Mouse (Mus musculus): ENCODE data around the gene Per1.

Gene Per1

DNA sequence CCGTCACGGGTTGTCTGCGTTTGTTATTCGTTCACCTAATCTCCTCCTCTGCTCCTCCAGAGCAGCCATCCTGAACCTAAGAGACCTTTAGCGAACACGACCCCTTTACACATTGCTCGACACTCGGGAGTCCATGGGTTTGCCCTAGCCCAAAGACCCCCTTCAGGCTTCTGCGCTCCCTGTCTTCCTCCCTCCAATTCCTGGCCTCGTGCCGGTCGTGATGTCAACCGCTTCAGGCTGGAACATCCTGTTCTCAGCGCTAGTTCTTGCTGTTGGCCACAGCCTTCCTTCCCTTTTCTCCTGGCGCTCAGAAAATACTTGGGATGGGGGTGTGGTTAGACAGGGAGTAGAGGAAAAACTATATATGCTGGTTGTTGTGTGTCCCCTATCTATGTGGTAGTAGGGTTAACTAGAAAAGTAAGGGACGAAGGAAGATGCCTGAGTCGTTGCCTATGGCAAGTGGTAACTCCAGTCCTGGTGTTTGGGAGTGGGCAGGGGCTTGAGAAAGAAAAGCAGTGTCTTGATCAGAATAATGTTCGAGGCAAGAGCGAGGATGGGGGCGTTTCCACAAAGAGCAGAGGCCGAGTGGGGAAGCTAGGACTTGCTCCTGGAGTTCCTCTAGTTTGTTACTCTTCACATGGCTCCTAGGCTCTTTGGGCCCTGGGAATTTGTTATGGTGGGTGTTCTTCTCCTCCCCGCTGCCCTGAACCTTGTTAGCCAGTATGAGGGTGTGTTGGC is 4.3 kb downstream of the Per1 start:
- no peak for DNase-seq (ENCODE audit: low spot score in 2 of 2)

DNA sequence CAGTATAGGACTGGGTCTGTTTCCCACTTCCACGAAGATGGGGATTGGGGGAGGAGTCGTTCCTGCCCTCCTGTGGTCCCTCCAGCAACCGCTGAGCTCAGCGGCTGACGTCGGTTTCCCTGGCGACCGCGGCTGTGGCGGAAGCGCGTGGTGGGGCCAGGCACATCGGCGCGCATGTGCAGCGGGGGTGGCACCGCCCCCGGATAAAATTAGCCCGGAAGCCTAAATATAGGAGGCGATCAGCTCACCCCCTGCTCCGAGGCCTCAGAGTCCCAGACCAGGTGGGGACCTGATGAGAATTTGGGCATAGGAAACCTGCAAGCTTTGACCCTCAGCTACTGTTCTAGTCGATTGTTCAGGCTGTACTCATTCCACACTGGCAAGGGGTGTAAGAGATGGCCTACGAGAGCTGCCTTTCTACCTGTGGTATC is 4.9 kb downstream of the Per1 start:
- peak; percentile 88 to 91 for DNase-seq (ENCODE audit: low spot score in 2 of 2)

DNA sequence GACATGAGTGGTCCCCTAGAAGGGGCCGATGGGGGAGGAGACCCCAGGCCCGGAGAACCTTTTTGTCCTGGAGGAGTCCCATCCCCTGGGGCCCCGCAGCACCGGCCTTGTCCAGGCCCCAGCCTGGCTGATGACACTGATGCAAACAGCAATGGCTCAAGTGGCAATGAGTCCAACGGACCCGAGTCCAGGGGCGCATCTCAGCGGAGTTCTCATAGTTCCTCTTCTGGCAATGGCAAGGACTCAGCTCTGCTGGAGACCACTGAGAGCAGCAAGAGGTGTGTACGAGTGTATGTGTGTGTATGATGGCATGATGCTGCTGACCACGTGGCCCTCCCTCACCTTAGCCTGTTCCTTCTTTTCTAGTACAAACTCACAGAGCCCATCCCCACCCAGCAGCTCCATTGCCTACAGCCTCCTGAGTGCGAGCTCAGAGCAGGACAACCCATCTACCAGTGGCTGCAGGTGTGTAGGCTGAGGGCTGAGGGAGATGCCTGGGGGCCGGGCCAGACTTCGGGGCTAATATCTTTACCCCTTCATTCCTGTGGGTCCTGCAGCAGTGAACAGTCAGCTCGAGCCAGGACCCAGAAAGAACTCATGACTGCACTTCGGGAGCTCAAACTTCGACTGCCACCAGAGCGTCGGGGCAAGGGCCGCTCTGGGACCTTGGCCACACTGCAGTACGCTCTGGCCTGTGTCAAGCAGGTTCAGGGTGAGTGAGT is 5.8 kb downstream of the Per1 start:
- no peak for DNase-seq (ENCODE audit: low spot score in 2 of 2)

DNA sequence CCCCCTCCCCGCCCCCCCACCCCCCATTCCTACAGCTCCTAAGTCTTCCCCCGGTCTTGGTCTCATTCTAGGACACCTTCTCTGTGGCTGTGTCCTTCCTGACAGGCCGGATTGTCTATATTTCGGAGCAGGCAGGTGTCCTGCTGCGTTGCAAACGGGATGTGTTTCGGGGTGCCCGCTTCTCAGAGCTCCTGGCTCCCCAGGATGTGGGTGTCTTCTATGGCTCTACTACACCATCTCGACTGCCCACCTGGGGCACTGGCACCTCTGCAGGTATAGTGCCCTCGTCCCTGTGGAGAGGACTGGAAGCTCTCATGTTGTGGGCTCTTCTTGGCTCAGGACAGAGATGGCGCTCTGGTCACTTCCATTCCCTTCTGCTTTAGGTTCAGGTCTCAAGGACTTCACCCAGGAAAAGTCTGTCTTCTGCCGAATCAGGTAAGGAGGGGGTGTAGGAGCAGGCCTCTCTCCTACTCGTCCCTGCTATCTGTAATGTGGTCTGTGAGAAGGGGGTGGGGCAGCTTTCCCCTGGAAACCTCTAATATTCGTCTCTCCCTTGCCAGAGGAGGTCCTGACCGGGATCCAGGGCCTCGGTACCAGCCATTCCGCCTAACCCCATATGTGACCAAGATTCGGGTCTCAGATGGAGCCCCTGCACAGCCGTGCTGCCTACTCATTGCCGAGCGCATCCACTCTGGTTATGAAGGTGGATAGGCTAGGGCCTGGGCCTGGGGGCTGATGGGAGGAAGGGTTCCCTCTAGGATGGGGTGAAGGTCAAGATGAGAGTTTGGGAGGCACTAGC is 6.8 kb downstream of the Per1 start:
- no peak for DNase-seq (ENCODE audit: low spot score in 2 of 2)

DNA sequence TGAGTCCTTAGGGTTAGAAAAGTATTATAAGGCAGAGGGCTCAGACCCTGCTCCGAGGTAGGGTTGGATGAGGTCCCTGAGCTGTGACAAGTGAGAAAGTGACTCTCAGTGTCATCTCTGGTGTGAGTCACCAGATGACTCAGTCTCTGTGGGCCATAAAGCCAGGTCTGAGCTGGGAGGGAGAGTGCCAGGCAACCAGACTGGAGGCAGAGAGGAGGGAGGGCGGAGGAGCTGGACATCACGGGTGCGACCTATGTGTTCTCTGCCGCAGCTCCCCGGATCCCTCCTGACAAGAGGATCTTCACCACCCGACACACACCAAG is 7.3 kb downstream of the Per1 start:
- no peak for DNase-seq (ENCODE audit: low spot score in 2 of 2)

DNA sequence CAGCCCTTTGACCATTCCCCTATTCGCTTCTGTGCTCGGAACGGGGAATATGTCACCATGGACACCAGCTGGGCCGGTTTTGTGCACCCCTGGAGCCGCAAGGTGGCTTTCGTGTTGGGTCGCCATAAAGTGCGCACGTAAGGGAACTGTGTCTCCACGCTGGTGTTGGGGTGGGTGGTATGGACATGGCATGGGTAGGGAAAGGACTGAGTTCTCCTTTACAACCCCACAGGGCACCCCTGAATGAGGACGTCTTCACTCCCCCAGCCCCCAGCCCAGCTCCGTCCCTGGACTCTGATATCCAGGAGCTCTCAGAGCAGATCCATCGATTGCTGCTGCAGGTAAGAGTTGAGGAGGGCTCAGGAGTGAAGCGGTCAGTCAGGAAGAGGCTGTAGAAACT is 8.1 kb downstream of the Per1 start:
- no peak for DNase-seq (ENCODE audit: low spot score in 2 of 2)

DNA sequence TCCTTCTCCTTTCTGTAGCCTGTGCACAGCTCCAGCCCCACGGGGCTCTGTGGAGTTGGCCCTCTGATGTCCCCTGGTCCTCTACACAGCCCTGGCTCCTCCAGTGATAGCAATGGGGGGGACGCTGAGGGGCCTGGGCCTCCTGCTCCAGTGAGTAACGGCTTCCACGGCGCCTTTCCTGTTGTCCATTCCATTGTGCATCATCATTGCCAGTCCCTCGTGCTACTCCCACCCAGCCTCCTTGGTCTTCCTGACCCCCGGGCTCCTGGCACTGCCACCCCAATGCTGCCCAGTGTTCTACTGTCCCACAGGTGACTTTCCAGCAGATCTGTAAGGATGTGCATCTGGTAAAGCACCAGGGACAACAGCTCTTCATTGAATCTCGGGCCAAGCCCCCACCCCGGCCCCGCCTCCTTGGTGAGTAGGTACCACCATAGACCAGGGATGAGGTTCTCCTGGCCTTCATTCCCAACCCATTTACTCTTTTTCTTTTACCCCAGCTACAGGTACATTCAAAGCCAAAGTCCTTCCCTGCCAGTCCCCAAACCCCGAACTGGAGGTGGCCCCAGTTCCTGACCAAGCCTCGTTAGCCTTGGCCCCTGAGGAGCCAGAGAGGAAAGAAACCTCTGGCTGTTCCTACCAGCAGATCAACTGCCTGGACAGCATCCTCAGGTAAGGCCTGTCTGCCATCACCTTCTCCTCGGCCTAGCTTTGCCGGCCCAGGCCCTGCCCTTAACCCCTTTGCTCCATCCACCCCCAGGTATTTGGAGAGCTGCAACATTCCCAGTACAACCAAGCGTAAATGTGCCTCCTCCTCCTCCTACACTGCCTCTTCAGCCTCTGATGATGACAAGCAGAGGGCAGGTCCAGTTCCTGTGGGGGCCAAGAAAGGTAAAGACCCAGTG is 8.8 kb downstream of the Per1 start:
- DNase-seq (ENCODE audit: low spot score in 2 of 2) = no peak

DNA sequence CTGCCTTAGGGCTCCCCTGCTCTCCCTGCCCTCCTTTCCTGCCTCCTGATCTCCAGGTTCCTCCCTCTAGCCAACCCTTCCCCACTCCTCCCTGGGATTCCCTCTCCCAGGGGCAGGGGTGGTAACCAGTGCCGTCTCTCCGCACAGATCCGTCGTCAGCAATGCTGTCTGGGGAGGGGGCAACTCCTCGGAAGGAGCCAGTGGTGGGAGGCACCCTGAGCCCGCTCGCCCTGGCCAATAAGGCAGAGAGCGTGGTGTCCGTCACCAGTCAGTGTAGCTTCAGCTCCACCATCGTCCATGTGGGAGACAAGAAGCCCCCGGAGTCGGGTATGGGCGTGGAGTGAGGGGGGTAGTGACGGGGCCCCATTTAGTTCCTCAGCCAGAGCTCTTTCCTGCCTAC is 9.5 kb downstream of the Per1 start:
- no peak for DNase-seq (ENCODE audit: low spot score in 2 of 2)

DNA sequence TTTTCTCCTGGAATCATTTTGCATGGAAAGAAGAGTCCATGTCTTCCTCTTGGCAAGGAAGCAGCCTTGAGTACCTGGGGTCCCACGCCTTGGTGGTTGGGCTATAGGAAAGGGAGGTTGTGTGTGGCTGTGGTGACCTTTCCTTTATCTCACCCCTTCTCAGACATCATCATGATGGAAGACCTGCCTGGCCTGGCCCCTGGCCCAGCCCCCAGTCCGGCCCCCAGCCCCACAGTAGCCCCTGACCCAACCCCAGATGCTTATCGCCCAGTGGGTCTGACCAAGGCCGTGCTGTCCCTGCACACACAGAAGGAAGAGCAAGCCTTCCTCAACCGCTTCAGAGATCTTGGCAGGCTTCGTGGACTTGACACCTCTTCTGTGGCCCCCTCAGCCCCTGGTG is 10.2 kb downstream of the Per1 start:
- no peak for DNase-seq (ENCODE audit: low spot score in 2 of 2)

DNA sequence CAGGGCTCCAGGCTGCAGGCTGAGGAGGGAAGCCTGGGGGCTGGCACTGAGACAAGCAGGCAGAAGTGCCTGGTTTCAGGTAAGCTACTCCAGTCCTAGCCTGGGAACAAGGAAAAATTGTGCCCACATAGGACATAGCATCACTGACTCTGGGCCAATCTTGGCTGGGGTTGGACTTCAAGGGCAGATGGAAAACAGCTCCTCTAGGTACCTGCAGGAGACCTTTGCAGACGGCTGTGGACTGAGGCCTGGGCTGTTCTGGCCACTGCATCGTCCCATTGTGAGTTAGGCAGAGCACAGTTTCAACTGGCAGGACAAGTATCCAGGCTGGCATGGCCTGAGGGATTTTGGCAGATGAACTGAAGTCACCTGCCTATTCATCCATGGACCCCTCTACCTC is 10.8 kb downstream of the Per1 start:
- no peak for DNase-seq (ENCODE audit: low spot score in 2 of 2)

DNA sequence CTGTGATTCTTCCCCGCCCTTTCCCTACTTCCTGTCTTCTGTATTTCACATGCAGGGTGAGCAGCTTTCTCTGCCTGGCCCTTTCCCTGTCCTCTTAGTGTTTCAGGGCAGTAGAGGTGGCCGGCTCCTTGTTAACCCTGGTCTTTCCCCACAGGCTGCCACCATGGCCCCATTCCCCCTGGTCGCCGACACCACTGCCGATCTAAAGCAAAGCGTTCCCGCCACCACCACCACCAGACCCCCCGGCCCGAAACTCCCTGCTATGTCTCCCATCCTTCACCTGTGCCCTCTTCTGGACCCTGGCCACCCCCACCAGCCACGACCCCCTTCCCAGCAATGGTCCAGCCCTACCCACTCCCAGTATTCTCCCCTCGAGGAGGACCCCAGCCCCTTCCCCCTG is 11.3 kb downstream of the Per1 start:
- no peak for DNase-seq (ENCODE audit: low spot score in 2 of 2)

DNA sequence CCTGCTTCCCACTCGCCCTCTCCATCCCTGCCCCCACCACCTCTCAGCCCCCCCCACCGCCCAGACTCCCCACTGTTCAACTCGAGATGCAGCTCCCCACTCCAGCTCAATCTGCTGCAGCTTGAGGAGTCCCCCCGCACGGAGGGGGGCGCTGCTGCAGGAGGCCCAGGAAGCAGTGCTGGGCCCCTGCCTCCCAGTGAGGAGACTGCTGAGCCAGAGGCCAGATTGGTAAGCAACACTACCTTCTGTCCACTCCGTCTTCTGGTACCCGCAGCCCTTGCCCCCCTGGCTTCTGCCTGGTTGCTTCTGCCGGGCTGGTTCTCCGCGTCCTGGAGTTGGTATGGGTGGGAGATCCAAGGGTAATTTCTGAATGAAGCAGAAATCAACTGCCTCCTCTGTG is 11.8 kb downstream of the Per1 start:
- no peak for DNase-seq (ENCODE audit: low spot score in 2 of 2)

DNA sequence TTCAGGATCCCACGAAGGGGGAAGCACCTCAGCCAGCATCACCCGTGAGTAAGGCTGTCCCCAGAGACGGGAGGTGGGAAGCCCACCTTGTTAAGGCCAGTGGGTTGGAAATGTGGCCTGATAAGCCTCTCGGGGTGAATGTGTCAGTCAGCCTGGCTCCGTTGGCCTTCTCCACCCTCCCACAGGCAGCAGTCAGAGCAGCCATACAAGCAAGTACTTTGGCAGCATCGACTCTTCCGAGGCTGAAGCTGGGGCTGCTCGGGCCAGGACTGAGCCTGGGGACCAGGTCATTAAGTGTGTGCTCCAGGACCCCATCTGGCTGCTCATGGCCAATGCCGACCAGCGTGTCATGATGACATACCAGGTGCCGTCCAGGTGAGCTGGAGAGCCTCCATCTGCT is 12.7 kb downstream of the Per1 start:
- no peak for DNase-seq (ENCODE audit: low spot score in 2 of 2)

DNA sequence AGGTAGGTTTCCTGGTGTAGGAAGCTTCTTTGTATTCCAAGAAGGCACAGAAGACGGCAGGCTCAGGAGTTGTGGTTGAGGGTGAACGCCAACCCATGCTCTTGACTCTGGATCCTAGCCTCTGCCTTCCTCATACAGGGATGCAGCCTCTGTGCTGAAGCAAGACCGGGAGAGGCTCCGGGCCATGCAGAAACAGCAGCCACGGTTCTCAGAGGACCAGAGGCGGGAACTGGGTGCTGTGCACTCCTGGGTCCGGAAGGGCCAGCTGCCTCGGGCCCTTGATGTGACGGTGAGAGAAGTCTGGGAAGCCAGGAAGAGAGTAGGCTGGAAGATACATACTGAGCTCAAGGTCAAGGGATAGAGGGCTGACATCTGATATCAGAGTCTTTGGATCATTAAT is 13.2 kb downstream of the Per1 start:
- no peak for DNase-seq (ENCODE audit: low spot score in 2 of 2)

DNA sequence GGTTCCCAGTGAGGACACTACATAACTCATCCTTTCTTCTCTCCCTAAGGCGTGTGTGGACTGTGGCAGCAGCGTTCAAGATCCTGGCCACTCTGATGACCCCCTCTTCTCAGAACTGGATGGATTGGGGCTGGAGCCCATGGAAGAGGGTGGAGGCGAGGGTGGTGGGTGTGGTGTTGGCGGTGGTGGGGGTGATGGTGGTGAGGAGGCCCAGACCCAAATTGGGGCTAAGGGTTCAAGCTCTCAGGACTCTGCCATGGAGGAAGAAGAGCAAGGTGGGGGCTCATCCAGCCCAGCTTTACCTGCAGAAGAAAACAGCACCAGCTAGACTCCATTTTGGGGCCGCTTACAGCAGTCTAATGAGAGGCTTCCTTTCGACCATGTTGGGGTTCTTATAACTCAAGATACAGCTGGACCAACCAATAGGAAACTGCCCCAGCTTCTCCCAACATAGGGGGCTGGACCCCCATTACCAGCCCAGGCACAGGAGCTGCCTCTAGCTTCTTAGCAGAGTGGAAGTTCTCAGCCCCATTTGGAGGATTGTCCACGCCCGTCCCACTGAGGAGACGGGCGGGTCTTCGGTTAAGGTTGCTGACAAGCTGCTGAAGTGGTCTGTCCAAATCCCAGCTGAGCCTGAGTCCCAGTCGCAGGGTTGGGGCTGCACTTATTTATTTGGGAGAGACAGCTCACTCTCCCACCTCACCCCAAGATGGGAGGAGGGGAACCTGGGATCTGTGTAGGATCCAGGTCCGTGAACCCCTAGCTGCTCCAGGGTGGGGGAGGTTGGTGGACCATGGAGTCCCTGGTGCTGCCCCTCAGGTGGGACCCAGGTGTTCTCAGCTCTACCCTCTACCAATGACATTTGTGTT is 14.2 kb downstream of the Per1 start:
- no peak for DNase-seq (ENCODE audit: low spot score in 2 of 2)

DNA sequence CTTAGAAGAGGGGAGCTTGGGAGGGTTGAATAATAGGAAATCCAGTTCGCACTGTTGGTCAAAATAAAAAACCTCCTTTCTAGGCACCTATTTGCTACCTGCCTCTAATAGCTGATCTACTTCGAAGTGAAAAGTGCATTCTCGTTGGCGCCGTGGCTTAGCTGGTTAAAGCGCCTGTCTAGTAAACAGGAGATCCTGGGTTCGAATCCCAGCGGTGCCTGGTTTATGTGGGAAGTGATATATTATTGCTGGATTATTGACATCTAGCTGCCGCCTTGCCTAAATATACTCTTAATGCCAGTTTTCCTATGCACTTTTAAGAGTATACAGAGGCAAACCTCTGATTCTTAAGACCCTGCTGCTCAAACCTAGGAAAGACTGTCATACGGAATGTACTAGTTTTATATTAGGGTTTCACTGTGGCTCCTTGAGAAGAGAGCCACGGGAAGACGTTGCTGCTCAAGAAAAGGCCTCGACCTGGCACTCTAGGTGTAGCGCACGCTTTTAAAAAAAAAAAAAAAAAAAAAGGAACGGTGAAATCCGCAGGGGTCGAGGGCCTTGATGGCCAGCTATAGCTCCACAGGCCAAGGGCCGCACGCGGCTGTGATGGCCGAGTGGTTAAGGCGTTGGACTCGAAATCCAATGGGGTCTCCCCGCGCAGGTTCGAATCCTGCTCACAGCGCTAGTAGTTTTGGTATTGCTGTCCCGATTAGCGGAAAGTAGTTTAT is 15.5 kb downstream of the Per1 start:
- DNase-seq (ENCODE audit: low spot score in 2 of 2) = peak; percentile 92

DNA sequence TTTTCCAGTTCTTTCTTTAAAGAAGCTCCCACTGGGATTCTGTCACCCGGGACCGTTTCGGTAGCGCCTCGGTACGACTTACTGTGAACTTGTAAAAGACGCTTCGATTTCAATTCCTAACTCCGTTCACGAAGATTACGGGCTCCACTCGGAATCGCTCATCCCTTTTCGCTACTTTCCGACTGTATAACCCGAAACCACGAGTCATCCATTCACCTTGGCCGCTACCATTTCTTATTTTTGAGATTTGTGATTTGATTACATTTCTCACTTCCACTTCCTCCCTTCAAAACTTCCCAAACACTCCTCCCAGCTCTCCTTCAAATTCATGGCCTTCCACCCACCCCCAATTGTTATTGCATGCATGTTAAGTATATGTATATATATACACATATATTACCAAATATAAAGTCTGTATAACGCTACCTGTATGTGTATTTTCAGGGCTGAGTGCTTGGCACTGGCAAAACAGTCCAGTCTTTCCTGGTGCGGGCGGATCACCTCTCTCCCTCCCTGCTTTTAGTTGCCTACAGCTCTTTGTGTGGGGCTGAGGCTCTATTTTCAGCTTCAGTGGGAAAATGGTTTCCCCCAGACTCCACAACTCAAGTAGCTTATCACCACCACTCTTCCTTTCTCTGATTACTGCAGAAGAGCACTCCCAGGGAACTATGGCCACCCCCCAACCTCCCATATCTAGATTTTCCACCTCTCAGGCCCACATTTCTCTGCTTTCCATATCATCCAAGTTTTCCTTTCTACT is 16.2 kb downstream of the Per1 start:
- no peak for DNase-seq (ENCODE audit: low spot score in 2 of 2)

DNA sequence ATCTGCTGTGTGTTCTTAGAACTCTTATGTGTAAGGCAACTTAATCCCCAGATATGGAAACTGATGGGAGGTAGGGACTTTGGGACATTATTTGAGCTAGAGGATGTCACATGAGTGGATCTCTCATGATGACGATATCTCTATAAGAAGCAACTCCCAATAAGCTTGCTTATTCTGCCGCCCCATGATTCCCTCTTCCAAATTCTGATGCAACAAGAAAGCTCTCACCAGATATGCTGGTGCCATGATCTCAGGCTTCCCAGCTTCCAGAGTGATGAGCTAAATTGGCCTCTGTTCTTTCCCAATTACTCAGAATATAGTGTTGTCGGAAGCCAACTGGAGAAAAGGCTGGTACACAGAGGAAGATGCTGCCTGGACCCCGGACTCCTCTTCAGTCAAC is 16.8 kb downstream of the Per1 start:
- no peak for DNase-seq (ENCODE audit: low spot score in 2 of 2)

DNA sequence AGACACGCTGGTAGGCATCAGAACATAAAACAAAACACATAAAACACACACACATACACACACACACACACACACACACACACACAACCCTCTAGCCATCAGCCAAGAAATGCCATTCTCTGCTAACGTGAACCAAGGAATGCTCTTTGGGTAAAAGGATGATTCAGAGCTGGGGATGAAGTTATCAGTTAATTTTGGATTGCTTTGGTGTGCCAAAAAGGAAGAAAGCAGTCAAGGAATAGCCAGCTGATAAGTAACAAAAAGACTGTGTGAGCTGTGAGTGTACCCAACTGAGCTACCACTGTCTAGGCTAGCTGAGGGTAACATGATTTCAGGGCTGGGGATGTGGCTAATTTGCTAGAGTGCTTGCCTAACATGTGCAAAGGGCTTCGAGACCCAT is 19.0 kb downstream of the Per1 start:
- DNase-seq (ENCODE audit: low spot score in 2 of 2) = no peak

All from natural killer cell, adult 2 months (primary cell).